Mouse (Mus musculus) E14TG2a.4 (cell line): ENCODE results near the gene Snx20.

Experiments used
- CTCF ChIP-seq: conservative IDR thresholded peaks from 2 replicates; pipeline ENCODE4 v1.5.1; 2014; ENCODE audit warnings: low read length
- NANOG ChIP-seq: IDR thresholded peaks from 2 replicates; pipeline ENCODE4 v1.6.1; 2014; ENCODE audit warnings: borderline replicate concordance, low read length, mixed read lengths
- POU5F1 ChIP-seq: IDR thresholded peaks from 2 replicates; pipeline ENCODE4 v1.6.1; 2014; ENCODE audit warnings: low read length, borderline replicate concordance

GRCm38 (mm10) chr8:88627265-88627991 lies 8.5 kb downstream of the Snx20 start:
- TF ChIP-seq CTCF (no peak), NANOG (no peak), POU5F1 (no peak)
